Mouse (Mus musculus) 3134 (cell line): ENCODE measurements around the gene Sag.

Experiments used
- DNase-seq: peaks from one replicate; pipeline ENCODE4 v3.0.0-alpha.2; 2011; ENCODE audit warnings: low spot score; ENCODE audit not compliant: insufficient read length; ENCODE audit errors: extremely low read depth

Sag gene

DNA sequence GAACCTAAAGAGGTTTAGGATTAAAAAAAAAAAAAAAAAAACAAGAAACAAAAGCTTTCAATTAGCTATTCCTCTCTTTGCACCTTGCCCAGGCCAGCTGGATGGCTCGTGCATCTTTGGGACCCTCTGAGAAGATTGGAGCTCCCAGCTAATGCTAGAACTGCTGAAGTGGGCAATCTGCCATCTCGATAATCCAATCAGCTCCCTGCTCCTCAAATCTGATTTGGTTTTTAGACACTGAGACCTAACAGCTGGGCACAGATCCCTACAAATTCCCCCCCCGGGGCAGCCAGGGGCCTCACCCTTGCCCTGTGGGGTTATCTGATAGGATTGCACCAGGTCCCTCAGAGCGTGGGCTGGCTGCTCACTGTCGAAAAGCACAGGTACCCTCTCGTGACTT is at the start of gene Sag:
TSS of gene Sag (plus strand) at position 105 of the 400 bp plus-strand sequence.
- DNase-seq, result no peak

DNA sequence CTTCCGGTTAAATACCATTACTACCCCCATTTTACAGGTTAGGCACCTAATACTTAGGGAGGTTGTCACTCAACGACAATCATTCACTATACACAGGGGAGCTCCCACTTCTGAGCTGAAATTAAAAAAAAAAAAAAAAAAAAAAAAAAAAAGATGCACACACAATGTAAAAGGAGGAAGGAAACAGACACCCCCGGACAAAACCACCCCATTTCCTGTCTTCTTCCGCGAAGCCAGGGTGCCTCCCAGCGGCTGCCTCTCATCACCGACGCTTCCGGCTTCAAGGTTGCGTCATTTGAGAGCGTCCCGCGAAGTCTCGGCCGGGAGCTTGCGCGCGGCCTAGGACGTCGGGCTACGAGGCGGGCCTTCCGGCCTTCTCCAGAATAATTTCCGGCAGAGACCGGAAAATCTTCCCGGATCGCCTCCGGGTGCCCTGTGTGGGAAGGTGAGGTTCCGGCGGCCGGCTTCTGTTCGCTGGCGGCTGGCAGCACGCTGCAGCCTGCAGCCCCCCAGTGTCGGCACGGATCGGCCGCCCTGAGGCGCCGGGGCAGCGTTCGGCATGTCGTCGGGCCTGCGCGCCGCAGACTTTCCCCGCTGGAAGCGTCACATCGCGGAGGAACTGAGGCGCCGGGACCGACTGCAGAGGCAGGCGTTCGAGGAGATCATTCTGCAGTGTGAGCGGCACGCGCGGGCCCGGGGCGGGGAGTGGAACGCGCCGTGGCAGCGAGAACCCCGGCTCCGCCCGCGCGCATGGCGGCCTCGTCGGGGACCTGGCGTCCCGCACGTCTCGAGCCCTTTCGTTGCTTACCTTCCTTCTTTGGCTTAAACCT is 47.6 kb upstream of the Sag start, which contains the start of gene Atg16l1:
TSS of gene Atg16l1 (plus strand) at position 230 of the 830 bp plus-strand sequence.
- peak; percentile 95 for DNase-seq

DNA sequence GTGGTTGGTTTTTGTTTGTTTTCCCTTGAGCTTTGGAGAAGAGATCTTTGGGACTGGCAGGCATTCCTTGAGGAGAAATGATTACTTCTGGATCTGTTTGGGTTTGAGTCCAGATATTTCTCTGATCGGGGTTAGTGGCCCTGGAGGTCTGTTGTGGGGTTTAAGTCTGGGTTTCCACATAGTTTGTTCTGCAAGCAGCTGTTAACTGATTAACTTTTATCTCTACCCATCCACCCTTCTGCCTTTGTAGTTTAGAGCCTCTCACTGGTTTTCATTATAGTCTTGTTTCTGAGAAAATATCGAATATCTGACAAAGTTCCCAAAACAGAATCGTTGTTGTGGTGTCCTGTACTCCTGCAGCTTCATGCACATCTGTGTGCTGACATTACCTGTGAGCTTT is 39.7 kb upstream of the Sag start:
- DNase-seq, result no peak

DNA sequence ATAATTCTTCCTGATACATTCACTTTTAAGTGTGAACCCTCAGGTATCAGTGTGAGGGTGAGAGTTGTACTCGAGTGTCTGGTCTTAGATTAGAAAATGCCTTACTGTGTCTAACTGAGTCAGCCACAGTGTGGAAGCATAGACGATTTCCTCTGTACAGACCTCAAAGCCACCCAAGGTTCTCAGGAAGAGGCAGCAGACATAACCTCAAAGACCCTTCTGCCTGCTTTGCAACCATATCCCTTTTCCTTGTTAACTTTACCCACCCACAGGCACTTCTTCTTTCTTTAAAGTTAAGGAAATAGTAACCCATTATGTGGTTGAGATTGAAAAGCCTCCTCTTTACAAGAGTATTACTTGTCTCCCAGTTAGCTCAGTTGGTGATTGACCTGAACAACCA is 37.7 kb upstream of the Sag start:
- no peak for DNase-seq

- no peak for DNase-seq
These were observed 37.2 kb upstream of the Sag start for GRCm38 (mm10) chr1:87766233-87766632.

- DNase-seq, result no peak
These were observed 34.2 kb upstream of the Sag start for GRCm38 (mm10) chr1:87769263-87769662.

- DNase-seq, result no peak
These were observed 33.0 kb upstream of the Sag start for GRCm38 (mm10) chr1:87770486-87770885.

GRCm38 (mm10) chr1:87771724-87772123 is 31.8 kb upstream of the Sag start:
- no peak for DNase-seq

GRCm38 (mm10) chr1:87773336-87773735 is 30.1 kb upstream of the Sag start:
- DNase-seq, result no peak

GRCm38 (mm10) chr1:87774845-87775244 is 28.6 kb upstream of the Sag start:
- DNase-seq, result no peak

- DNase-seq, result no peak
These were observed 24.2 kb upstream of the Sag start for GRCm38 (mm10) chr1:87779204-87779785.

DNA sequence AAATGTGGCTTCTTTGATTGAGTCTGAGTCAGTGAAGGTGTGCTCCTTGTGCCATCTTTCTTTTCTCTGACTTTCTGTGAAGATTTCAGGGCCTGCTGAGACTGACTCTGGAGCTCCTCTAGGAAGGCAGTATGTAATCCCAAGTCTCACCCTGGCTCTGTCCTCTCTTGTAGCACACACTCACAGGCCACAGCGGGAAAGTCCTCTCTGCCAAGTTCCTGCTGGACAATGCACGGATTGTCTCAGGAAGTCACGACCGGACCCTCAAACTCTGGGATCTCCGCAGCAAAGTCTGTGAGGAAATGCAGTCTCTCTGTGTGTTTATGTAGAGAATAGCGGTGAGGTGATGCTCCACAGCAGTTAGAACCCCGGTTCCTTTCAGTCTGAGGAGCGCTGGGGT is 17.8 kb upstream of the Sag start:
- DNase-seq, result no peak

- DNase-seq, result no peak
These were observed 17.2 kb upstream of the Sag start for GRCm38 (mm10) chr1:87786251-87786650.

GRCm38 (mm10) chr1:87789665-87790064 is 13.8 kb upstream of the Sag start:
- DNase-seq, result no peak

GRCm38 (mm10) chr1:87792438-87793137 is 10.9 kb upstream of the Sag start:
- no peak for DNase-seq

DNA sequence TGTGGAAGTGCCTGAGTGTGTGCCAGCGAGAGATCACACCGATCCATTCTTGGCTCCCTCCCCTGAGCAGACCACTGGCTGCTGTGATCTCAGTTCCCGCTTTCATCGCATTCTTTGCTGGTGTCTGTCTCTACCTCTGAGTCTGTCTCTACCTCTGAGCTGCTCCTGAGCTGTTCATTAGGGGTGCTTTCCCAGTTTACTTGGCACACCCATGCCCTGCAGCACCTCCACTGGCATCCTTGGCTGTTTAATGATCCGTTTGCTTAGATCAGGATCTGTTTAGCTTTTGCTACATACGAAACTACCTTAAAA is 10.4 kb upstream of the Sag start:
- DNase-seq, result no peak

DNA sequence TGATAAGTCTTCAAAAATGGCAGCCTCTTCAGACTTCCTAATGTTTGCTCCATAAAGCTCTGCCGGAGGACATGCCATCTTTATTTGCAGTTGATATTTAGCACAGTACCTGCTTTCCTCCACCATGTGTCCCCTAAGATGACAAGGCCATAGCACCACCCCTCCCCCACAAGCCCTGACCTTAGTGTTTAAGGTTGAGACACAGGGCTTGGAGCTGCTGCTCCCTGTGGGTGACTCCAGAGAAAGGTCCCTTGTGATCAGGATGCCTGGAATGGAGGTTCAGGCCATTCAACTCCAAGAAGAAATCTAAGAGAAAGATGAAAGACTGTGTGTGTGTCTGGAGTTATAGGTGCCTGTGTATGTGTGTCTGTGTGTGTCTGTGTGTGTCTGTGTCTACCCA is 5.8 kb upstream of the Sag start:
- DNase-seq, result no peak

GRCm38 (mm10) chr1:87798306-87798705 is 5.2 kb upstream of the Sag start:
- no peak for DNase-seq

GRCm38 (mm10) chr1:87807751-87808150 is 4.3 kb downstream of the Sag start:
- DNase-seq, result no peak

DNA sequence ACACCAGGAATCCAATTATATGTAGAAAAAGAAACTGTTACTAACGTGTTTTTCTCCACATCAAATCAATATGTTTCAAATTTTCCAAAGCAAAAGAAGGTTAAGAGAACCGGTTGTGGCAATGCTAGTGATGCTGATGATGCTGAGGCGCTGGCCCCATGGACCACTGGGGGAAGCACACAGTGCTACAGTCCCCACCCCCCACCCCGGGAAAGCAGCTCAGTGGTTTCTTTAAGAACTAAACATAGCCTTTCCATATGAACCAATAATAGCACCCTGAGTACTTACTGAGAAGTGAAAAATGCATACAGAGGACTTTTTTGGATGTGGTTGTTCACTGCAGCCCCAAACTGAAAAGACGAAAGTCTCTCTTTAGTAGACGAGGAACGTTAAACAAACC is 7.9 kb downstream of the Sag start:
- DNase-seq, result no peak

DNA sequence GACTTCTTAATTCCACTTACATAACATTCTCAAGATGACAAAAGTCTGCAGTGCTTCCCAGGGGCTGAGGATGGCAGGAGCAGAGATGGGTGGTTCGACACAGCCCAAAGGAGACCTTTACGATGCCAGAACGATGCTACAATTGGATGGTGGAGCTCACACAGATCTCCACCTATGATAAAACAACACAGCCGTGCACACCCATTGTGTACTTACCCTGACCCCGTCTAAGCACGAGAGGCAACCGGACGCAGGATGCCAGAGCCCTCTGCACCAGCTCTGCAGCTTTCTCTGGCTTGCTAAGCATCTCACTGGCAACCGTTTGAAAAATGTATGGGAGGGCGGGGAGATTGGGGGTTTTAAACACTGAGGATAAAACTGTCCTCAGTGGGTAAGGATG is 8.6 kb downstream of the Sag start:
- no peak for DNase-seq

DNA sequence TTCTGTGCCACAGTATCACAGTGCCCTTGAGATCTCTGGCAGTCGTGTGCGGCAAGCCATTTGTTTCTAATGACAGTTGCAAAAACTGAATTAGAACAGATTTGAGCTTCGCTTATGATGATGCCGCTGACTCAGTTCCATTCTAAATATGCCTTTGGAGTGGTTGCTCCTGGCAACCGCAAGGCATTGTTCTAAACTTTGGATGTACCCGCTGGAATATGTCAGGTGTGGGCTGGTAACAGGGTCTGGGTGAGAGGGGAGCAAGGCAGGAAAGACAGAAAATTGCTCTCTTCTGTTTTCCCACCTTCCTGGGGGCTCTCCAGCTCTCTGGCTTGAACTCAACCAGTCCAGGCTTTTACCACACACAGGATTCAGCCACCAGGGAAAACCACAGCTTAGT is 9.7 kb downstream of the Sag start:
- no peak for DNase-seq
